Mouse (Mus musculus): ENCODE measurements around the gene Taok1. TPM values are rescaled to one million over a fixed set of nuclear protein-coding genes. Genes with fewer than 3 reads are reported as not detected.

Taok1 gene
- polyA plus RNA-seq, 1 experiment from 2014 or later = 29.2 TPM

DNA sequence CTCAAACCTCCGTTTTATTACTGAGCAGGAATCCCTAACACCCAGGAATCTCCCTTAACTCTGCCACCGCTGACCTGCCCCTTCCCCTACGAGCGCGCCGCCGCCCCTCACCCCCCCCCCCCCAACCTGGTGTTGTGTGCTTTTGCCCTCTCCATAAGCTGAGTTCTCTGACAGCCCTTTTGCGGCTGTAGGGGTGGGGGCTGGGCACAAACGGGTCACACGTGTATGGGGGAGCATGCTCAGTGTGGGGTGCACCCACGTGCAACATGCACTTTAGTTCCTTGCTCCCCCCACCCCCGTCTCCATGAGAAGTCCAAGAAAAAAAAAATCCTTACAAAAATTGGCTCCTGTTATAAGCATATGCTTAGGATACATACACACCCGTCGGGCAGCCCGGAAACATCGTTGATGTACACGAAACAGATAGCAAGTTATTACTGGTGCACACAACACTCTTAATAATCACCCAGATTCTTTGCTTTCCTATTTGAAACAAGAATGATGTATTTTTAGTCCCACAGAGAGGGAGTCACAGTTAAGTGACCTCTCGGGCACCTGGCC lies 115.2 kb downstream of the Taok1 start:
- WGBS = under 1% methylated on average over 15 of the region's 18 CpGs
- H3K27me3 ChIP-seq (ENCODE audit: control insufficient read depth, insufficient read depth, low read length) = no peaks in the 10 kb centered on the region
- ATAC-seq (ENCODE audit: low FRiP score) = no peak
- H3K4me2 ChIP-seq (replicated peaks) = peak overlapping the region; percentile 88
- peaks cover 60% of the 10 kb centered on the region for H3K4me1 ChIP-seq (replicated peaks; ENCODE audit: control insufficient read depth, insufficient read depth, low read length)
- no peak for DNase-seq (ENCODE audit: low spot score)
- peak overlapping the region; percentile 88 for H3K27ac ChIP-seq
- peak overlapping the region; percentile 96 for H3K4me3 ChIP-seq (replicated peaks; ENCODE audit: low read length)
- H3K9ac ChIP-seq = peak overlapping the region; percentile 93
- no peaks in the 10 kb centered on the region for H3K36me3 ChIP-seq (replicated peaks; ENCODE audit: control insufficient read depth, insufficient read depth)
- H3K9me3 ChIP-seq (ENCODE audit: control insufficient read depth, low read length) = no peaks in the 10 kb centered on the region

DNA sequence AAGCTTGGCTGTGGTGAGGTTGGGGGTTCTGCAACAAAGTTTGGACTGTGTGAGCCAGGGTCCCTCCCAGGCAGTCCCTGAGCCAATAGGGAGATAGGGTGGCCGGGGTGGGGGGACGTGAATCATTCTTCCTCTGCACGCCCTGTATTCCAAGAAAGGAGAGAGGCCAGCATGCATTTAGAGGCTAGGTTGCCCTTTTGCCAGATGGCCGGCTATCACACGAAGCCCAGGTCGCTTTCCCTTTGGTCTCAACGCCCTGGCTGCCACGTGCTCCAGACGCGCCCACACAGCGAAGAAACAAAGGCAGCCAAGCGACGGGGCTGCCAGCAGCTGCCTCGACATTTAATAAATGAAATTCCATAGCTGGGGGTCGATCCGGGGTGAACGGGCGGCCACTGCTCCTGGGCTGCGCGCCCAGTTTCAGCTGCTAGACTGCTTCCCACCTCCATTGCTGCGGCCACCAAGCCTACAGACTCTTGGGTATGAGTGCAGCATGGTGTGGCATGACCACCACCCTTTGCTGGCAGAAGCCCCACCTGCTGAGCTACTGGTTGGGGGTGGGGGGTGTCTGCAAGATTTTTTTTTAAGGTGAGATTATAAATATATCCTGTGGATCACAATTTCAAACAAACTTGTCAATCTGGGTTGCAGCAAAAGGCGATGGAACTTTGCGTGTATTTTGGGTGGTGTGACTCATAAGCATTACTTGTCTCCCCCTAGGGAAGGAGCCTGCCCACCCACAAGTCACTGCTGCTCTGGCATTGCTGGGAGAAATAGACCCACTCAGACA lies 115.9 kb downstream of the Taok1 start:
- H3K36me3 ChIP-seq (replicated peaks; ENCODE audit: control insufficient read depth, insufficient read depth) = no peaks in the 10 kb centered on the region
- ATAC-seq (ENCODE audit: low FRiP score) = peak; percentile 42; the same call in 1 of the 2 replicates
- peak overlapping the region; percentile 88 for H3K4me2 ChIP-seq (replicated peaks)
- peak overlapping the region; percentile 96 for H3K4me3 ChIP-seq (replicated peaks; ENCODE audit: low read length)
- WGBS = under 1% methylated on average over 23 of the region's 23 CpGs
- no peaks in the 10 kb centered on the region for H3K9me3 ChIP-seq (ENCODE audit: control insufficient read depth, low read length)
- H3K9ac ChIP-seq = peak overlapping the region; percentile 93
- no peak for DNase-seq (ENCODE audit: low spot score)
- peak overlapping the region; percentile 88 for H3K27ac ChIP-seq
- H3K4me1 ChIP-seq (replicated peaks; ENCODE audit: control insufficient read depth, insufficient read depth, low read length) = peaks cover 67% of the 10 kb centered on the region
- no peaks in the 10 kb centered on the region for H3K27me3 ChIP-seq (ENCODE audit: control insufficient read depth, insufficient read depth, low read length)

DNA sequence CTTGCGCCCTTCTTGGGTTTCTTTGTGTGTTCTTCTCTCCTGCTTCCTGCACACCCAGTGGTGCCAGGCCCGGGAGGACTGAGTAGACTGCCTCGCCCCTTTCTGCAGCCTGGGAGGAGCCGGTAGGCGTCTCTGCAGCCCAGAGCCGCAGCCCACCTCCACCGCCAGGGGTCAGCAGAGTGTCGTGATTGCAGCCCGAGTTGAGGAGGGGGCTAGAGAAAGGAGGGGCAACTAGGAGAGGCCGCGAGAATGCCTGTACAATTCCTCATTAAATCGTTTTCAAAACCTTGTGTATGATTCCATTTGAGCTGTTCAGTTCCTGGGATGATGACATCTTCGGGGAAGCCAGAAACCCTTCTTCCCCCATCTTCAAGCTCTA lies 116.5 kb downstream of the Taok1 start:
- peaks cover 73% of the 10 kb centered on the region for H3K4me1 ChIP-seq (replicated peaks; ENCODE audit: control insufficient read depth, insufficient read depth, low read length)
- no peaks in the 10 kb centered on the region for H3K27me3 ChIP-seq (ENCODE audit: control insufficient read depth, insufficient read depth, low read length)
- H3K9ac ChIP-seq = peak overlapping the region; percentile 99
- peak overlapping the region; percentile 96 for H3K4me3 ChIP-seq (replicated peaks; ENCODE audit: low read length)
- ATAC-seq (ENCODE audit: low FRiP score) (peak; percentile 67), DNase-seq (ENCODE audit: low spot score) (peak; percentile 98)
- H3K4me2 ChIP-seq (replicated peaks) = peak overlapping the region; percentile 88
- under 1% methylated on average over 13 of the region's 13 CpGs for WGBS
- H3K9me3 ChIP-seq (ENCODE audit: control insufficient read depth, low read length) = no peaks in the 10 kb centered on the region
- H3K27ac ChIP-seq = peak overlapping the region; percentile 88
- H3K36me3 ChIP-seq (replicated peaks; ENCODE audit: control insufficient read depth, insufficient read depth) = no peaks in the 10 kb centered on the region

DNA sequence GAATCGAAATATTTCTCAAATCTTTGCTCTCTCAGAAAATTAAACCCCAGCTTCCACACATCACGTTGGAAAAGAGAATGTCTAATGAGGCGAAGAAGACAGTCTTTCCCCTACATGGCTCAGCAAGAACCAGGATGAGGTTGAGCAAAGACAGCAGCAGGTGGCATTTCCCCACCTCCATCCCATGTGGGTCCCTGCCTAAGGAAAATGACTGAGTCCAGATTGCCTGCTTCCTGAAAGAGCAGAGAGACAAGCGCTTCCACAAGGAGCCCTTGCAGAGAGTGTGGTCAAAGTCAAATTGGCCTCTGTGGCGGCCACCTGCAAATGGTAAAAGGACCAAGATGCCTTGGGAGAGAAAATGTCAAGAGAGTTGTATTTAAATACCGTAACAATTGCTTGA lies 117.2 kb downstream of the Taok1 start:
- Histone ChIP-seq H3K4me2 (replicated peaks) (peak overlapping the region; percentile 88), H3K27ac (peak overlapping the region; percentile 92), H3K9ac (peak overlapping the region; percentile 99), H3K36me3 (replicated peaks; ENCODE audit: control insufficient read depth, insufficient read depth) (no peaks in the 10 kb centered on the region), H3K4me1 (replicated peaks; ENCODE audit: control insufficient read depth, insufficient read depth, low read length) (peaks cover 75% of the 10 kb centered on the region), H3K9me3 (ENCODE audit: control insufficient read depth, low read length) (no peaks in the 10 kb centered on the region), H3K27me3 (ENCODE audit: control insufficient read depth, insufficient read depth, low read length) (no peaks in the 10 kb centered on the region), H3K4me3 (replicated peaks; ENCODE audit: low read length) (peak overlapping the region; percentile 96)
- no peak for DNase-seq (ENCODE audit: low spot score)
- WGBS = 71% methylated on average over 6 of the region's 6 CpGs
- no peak for ATAC-seq (ENCODE audit: low FRiP score)

DNA sequence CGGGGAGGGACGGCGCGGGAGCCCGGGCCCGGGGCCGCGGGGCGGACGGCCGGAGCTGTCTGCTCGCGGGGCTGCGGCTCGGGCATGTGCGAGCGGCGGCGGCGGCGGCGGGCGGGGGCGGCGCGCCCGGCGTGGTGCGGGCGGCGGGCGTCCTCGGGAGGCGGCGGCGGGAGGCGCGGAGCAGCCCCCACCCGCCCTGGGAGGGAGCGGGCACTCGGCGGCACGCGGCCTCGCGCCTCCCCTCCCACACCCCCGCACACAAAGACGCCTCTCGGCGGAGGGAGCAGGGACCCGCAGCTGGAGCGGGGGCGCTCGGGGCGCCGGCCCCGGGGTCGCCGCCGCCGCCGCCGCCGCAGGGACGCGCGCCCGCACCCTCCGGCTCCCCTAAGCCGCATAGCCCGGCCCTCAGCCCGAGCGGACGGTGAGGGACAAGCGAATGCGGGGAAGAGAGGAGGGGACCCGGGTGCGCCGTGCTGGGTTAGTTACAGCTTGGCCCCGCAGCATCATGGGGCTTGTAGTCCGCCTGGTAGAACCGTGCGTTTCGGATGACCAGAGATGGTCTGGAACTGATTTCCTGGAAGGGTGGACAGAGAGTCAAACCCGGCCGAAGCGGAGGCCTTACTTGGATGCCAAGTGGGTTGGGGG lies 117.9 kb downstream of the Taok1 start, which contains the start of gene Ankrd13b:
Ankrd13b (minus strand) TSS at position 88 of the 645 bp plus-strand sequence.
- Histone ChIP-seq H3K27ac (peak within 1 kb of the TSS; percentile 92), H3K4me2 (replicated peaks) (peak within 1 kb of the TSS; percentile 88), H3K27me3 (ENCODE audit: control insufficient read depth, insufficient read depth, low read length) (no peaks in the 10 kb centered on the region), H3K9me3 (ENCODE audit: control insufficient read depth, low read length) (no peaks in the 10 kb centered on the region), H3K9ac (peak within 1 kb of the TSS; percentile 99), H3K4me1 (replicated peaks; ENCODE audit: control insufficient read depth, insufficient read depth, low read length) (peaks cover 73% of the 10 kb centered on the region), H3K4me3 (replicated peaks; ENCODE audit: low read length) (peak within 1 kb of the TSS; percentile 96), H3K36me3 (replicated peaks; ENCODE audit: control insufficient read depth, insufficient read depth) (no peaks in the 10 kb centered on the region)
- ATAC-seq (ENCODE audit: low FRiP score) (peak; percentile 49), DNase-seq (ENCODE audit: low spot score) (peak; percentile 82)
- under 1% methylated on average over 51 of the region's 87 CpGs for WGBS

DNA sequence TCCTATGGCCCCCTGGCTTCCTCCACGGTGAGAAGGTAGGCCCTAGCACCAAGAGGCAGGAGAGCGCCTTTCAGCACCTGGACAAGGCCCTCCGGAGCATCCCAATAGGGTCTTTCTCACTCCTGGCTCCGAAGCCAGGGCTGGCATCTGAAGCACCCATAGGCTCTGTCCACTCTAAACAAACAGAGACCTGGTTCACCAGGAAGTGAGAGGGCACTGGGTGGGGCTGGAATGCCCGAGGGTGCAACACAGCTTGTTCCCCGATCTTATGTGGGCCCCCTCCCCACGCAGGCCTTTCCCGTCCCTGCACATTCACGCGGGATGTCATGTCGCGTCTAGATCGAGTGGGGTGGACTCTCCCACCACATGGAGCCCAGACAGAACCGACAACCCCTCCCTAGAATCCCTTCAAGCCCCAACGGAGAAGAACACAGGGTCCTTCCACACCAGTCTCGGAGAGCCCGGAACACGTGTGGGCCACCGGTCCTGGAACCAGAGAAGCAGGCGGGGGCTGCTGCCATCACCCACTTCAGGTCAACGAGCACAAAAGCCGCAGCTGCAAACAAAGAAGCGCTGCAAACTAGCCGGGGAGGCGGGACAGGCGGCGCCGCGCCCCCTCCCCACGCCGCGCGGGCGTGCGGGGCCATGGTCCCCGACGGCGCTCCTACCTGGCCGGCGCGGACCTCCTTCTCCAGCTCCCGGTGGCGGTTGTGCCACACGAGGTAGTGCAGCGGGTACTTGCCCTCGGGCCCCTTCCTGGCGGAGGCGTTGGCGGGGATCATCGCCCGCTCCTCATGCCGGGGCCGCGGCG lies 118.6 kb downstream of the Taok1 start:
- Histone ChIP-seq H3K9me3 (ENCODE audit: control insufficient read depth, low read length) (no peaks in the 10 kb centered on the region), H3K4me3 (replicated peaks; ENCODE audit: low read length) (peak overlapping the region; percentile 96), H3K36me3 (replicated peaks; ENCODE audit: control insufficient read depth, insufficient read depth) (no peaks in the 10 kb centered on the region), H3K27ac (peak overlapping the region; percentile 92), H3K27me3 (ENCODE audit: control insufficient read depth, insufficient read depth, low read length) (no peaks in the 10 kb centered on the region), H3K4me2 (replicated peaks) (peak overlapping the region; percentile 88), H3K9ac (peak overlapping the region; percentile 99), H3K4me1 (replicated peaks; ENCODE audit: control insufficient read depth, insufficient read depth, low read length) (peaks cover 66% of the 10 kb centered on the region)
- DNase-seq (ENCODE audit: low spot score) (no peak), ATAC-seq (ENCODE audit: low FRiP score) (no peak)
- 2% methylated on average over 47 of the region's 55 CpGs for WGBS

DNA sequence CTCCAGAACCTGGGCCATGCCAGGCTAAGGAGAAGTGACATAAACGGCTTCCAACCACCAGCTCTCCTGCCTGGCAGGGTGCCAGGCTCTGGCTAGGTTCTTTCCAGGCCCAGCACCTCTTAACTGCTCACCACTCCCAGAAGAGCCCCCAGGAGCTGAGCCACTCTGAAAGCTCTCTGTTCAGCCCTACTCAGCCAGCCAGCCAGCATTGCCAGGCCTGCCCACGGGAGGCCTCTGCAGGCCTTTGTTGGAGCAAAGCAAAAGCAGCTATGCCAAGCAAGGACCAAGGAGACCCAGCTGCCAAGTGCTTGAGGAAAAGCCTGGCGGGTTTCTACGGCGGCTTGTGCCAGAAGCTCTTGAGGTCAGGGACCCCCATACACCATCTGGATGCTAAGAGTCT lies 120.8 kb downstream of the Taok1 start:
- DNase-seq (ENCODE audit: low spot score) (no peak), ATAC-seq (ENCODE audit: low FRiP score) (no peak; the same call in 1 of the 2 replicates)

DNA sequence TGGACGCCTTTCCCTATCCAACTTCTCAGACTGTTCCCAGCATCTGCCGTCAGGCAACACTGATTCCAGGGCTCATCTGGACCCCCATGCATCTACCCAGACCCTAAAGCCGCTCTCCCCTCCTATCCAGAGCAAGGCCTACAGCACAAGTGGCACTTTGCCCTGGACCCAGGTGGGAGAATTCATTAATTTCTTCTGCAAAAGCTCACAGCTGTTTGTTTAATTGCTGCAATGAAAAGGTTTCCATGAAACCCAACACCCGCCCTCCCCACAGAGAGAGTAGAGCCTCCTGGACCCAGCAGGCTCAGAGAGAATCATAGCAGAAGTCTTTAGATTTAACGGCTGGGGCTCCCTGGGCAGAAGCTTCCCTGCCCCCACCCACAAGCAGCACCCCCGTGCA lies 122.4 kb downstream of the Taok1 start:
- Histone ChIP-seq H3K4me3 (replicated peaks; ENCODE audit: low read length) (no peak overlapping the region), H3K27ac (no peak overlapping the region; the same call in 1 of the 2 replicates), H3K9me3 (ENCODE audit: control insufficient read depth, low read length) (no peaks in the 10 kb centered on the region), H3K4me1 (replicated peaks; ENCODE audit: control insufficient read depth, insufficient read depth, low read length) (peaks cover 46% of the 10 kb centered on the region), H3K36me3 (replicated peaks; ENCODE audit: control insufficient read depth, insufficient read depth) (no peaks in the 10 kb centered on the region), H3K4me2 (replicated peaks) (peak overlapping the region; percentile 88), H3K9ac (no peak overlapping the region), H3K27me3 (ENCODE audit: control insufficient read depth, insufficient read depth, low read length) (no peaks in the 10 kb centered on the region)
- DNase-seq (ENCODE audit: low spot score) (no peak), ATAC-seq (ENCODE audit: low FRiP score) (no peak)
- 33% methylated on average over 6 of the region's 6 CpGs for WGBS

More for the DNA sequence above, 120.8 kb downstream of the Taok1 start:
- no peaks in the 10 kb centered on the region for H3K9me3 ChIP-seq (ENCODE audit: control insufficient read depth, low read length)
- peak overlapping the region; percentile 69 for H3K27ac ChIP-seq
- H3K4me1 ChIP-seq (replicated peaks; ENCODE audit: control insufficient read depth, insufficient read depth, low read length) = peaks cover 62% of the 10 kb centered on the region
- H3K27me3 ChIP-seq (ENCODE audit: control insufficient read depth, insufficient read depth, low read length) = no peaks in the 10 kb centered on the region
- H3K4me3 ChIP-seq (replicated peaks; ENCODE audit: low read length) = peak overlapping the region; percentile 96
- peak overlapping the region; percentile 99 for H3K9ac ChIP-seq
- no peaks in the 10 kb centered on the region for H3K36me3 ChIP-seq (replicated peaks; ENCODE audit: control insufficient read depth, insufficient read depth)
- H3K4me2 ChIP-seq (replicated peaks) = peak overlapping the region; percentile 88
- 37% methylated on average over 5 of the region's 5 CpGs for WGBS
